Mouse (Mus musculus) kidney, postnatal 0 days (tissue): ENCODE measurements around the gene Ifnlr1. TPM values are rescaled to one million over a fixed set of nuclear protein-coding genes. Genes with fewer than 3 reads are reported as not detected.

Source experiments
- ATAC-seq: fragments of 200-750 bp; cut with Nextera tagmentation; replicated peaks from 2 replicates; pipeline ENCODE4 v1.8.0; 2017; ENCODE audit warnings: low read depth, moderate number of reproducible peaks, moderate TSS enrichment, moderate library complexity; ENCODE audit not compliant: low FRiP score
- DNase-seq: peaks from one replicate; pipeline ENCODE4 v3.0.0-alpha.2; 2016; ENCODE audit warnings: low spot score
- H3K27ac ChIP-seq: fragments of 300-500 bp; sonication (generic); 2 replicates; pipeline ENCODE4 v1.5.1; 2014; ENCODE audit warnings: mild to moderate bottlenecking
- H3K27me3 ChIP-seq: fragments of 300-500 bp; sonication (generic); 2 replicates; pipeline ENCODE4 v1.6.1; 2014; ENCODE audit warnings: low read length, mixed read lengths; ENCODE audit not compliant: insufficient read depth
- H3K36me3 ChIP-seq: fragments of 300-500 bp; sonication (generic); 2 replicates; pipeline ENCODE4 v1.6.1; 2014; ENCODE audit warnings: low read length, mixed read lengths; ENCODE audit not compliant: insufficient read depth
- H3K4me1 ChIP-seq: fragments of 300-500 bp; sonication (generic); replicated peaks from 2 replicates; pipeline ENCODE4 v1.6.1; 2014; ENCODE audit warnings: antibody characterized with exemption, low read length, mixed read lengths; ENCODE audit not compliant: insufficient read depth
- H3K4me2 ChIP-seq: fragments of 300-500 bp; sonication (generic); 2 replicates; pipeline ENCODE4 v1.6.1; 2014; ENCODE audit warnings: mild to moderate bottlenecking, low read length, moderate library complexity, mixed read lengths
- H3K4me3 ChIP-seq: fragments of 300-500 bp; sonication (generic); replicated peaks from 2 replicates; pipeline ENCODE4 v1.5.1; 2014; ENCODE audit warnings: low read depth, low read length
- H3K9ac ChIP-seq: fragments of 300-500 bp; sonication (generic); 2 replicates; pipeline ENCODE4 v1.6.1; 2014; ENCODE audit warnings: low read depth, low read length
- H3K9me3 ChIP-seq: fragments of 300-500 bp; sonication (generic); replicated peaks from 2 replicates; pipeline ENCODE4 v1.6.1; 2016; ENCODE audit warnings: low read length, inconsistent platforms, mixed read lengths
- CTCF ChIP-seq: IDR thresholded peaks from 2 replicates; pipeline ENCODE4 v1.5.1; 2016; ENCODE audit warnings: antibody characterized with exemption, low read depth, mild to moderate bottlenecking, moderate library complexity
- WGBS: fragments of 180-500 bp; shearing (Covaris S2); extraction: QIAGEN DNeasy Blood & Tissue Kit; methylation state at CpG from one replicate; pipeline ENCODE4 v1.1.7; 2014; 5-methylcytosine and 5-hydroxymethylcytosine counted together
- polyA plus RNA-seq: library from polyadenylated mRNA; unstranded; fragments of >200 nt; fragmentation: Nextera tagmentation; extraction: Ambion mirVana; gene quantifications from 2 replicates; pipeline ENCODE4 v1.2.1, GENCODE M21; 2015

The Ifnlr1 gene
- polyA plus RNA-seq, 1 experiment from 2014 or later, result 0.83 TPM

DNA sequence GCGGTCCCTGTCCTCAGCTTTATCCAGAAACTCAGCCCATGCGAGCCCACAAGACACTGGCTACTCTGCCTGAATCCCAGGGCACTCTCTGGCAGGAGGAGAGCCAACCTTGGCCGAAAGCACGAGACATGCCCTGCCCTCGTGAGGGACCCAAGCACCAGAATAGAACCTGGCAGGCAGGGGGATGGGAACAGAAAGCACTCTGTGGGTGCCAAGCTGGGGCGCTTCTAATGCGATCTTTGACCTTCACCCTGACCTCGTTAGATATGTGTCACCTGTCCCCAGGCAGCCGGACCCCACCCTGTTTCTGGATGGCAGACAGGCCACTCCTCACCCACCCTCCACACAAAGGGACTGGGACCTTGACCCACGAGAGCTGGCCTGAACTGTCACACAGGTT lies 59.5 kb downstream of the Ifnlr1 start:
- no peak for TF ChIP-seq CTCF
- H3K4me2 ChIP-seq, result no peak overlapping the region
- H3K9ac ChIP-seq, result no peak overlapping the region
- H3K9me3 ChIP-seq, result no peaks in the 10 kb centered on the region
- H3K4me1 ChIP-seq, result no peaks in the 10 kb centered on the region
- ATAC-seq (no peak), DNase-seq (no peak)
- no peak overlapping the region for H3K27ac ChIP-seq
- H3K27me3 ChIP-seq, result no peaks in the 10 kb centered on the region
- no peaks in the 10 kb centered on the region for H3K36me3 ChIP-seq
- H3K4me3 ChIP-seq, result no peak overlapping the region
- WGBS, result 65% methylated on average over 10 of the region's 10 CpGs

DNA sequence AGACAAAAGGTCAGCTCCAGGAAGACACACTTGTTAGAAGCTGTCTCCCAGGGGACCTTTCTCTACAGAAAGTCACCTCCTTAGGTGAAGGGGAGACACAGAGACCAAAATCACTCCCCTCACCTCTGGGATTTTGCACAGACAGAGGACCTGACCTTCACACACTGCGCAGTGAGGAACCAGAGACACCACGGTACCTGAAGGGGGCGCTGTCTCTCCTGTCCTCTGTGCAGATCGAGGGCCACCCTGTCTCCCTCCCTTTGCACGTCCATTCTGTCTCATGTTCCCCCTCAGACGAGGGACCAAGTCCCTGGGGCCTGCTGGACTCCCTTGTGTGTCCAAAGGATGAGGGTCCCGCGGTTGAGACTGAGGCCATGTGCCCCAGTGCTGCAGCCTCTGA lies 64.8 kb downstream of the Ifnlr1 start:
- H3K4me2 ChIP-seq, result no peak overlapping the region
- H3K36me3 ChIP-seq, result no peaks in the 10 kb centered on the region
- no peak overlapping the region for H3K27ac ChIP-seq
- H3K4me1 ChIP-seq, result no peaks in the 10 kb centered on the region
- peak; percentile 13; the same call in 1 of the 2 replicates for TF ChIP-seq CTCF
- WGBS, result 82% methylated on average over 8 of the region's 8 CpGs
- no peaks in the 10 kb centered on the region for H3K9me3 ChIP-seq
- ATAC-seq (no peak), DNase-seq (no peak)
- H3K27me3 ChIP-seq, result no peaks in the 10 kb centered on the region
- H3K9ac ChIP-seq, result no peak overlapping the region
- H3K4me3 ChIP-seq, result no peak overlapping the region

DNA sequence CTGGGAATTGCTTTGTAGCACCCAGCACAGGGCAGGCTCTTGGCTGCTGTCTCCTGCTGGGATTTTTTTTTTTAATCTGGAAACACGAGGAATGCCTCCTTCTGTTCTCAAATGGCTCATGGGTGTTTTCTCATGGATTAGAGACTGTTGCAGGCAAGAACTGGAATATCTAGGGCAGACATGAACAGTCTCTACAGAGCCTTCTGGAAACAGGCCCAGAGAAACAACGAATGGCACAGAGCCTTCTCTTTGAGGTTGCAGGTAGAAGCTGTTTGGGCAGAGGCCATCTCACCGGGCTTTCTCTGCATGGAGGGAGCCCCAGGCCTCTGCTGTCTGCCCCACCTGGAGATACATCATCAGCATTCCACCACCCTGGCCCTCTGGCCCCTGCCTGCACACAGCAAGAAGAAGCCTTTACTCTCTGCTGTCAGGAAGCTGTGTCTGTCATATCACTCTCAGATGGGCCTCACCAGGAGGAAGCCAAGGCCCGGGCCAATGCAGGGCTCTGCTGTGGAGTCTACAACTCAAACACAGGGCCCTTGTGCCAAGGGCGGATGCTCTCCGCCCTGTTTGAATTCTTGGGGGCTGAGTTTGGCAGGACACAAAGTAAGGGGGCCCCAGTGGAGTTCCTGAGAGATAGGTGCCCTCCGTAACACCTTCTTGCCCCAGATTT lies 66.2 kb downstream of the Ifnlr1 start:
- H3K27me3 ChIP-seq, result no peaks in the 10 kb centered on the region
- no peak overlapping the region for H3K4me2 ChIP-seq
- no peaks in the 10 kb centered on the region for H3K4me1 ChIP-seq
- no peak overlapping the region for H3K27ac ChIP-seq
- no peak for ATAC-seq
- no peaks in the 10 kb centered on the region for H3K36me3 ChIP-seq
- no peak for TF ChIP-seq CTCF
- H3K9me3 ChIP-seq, result no peaks in the 10 kb centered on the region
- WGBS, result 71% methylated on average over 7 of the region's 7 CpGs
- no peak for DNase-seq
- no peak overlapping the region for H3K4me3 ChIP-seq
- H3K9ac ChIP-seq, result no peak overlapping the region

DNA sequence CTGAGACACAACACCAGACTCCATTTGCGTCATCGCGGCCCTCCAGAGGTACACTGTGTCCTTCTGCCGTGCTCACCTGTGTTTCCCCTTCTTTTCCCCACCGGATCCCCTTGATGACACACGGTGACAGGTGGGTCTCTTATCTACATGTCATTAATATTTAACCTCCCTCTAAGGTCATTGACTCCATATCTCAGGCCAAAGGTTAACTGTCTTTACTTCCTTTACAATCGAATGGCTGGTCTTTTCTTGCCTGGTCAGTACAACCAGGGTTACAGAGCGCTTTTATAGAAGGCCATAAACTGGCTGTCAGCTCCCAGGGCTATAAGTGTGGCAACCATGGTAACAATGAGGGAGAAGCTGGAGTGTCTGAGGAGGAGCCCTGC lies 66.7 kb downstream of the Ifnlr1 start:
- no peak for ATAC-seq
- H3K27ac ChIP-seq, result no peak overlapping the region

More for the DNA sequence above, 66.7 kb downstream of the Ifnlr1 start:
- WGBS, result 55% methylated on average over 8 of the region's 8 CpGs
- Histone ChIP-seq H3K36me3 (no peaks in the 10 kb centered on the region), H3K4me2 (no peak overlapping the region), H3K27me3 (no peaks in the 10 kb centered on the region), H3K4me3 (no peak overlapping the region), H3K4me1 (no peaks in the 10 kb centered on the region), H3K9me3 (no peaks in the 10 kb centered on the region), H3K9ac (no peak overlapping the region)
- no peak for DNase-seq
- no peak for TF ChIP-seq CTCF

Other genes with a start within 250 kb of the Ifnlr1 start
- gene Stpg1, start 191.5 kb upstream of the Ifnlr1 start, polyA plus RNA-seq, result 0.42 and 0.52 TPM in 2 replicates
- gene Nipal3, start 191.2 kb upstream of the Ifnlr1 start, polyA plus RNA-seq, result 6.3 and 6.8 TPM in 2 replicates
- gene Grhl3, start 112.7 kb upstream of the Ifnlr1 start, polyA plus RNA-seq, result 3.6 and 4.6 TPM in 2 replicates
- 0.04 and 0.08 TPM in 2 replicates for gene Il22ra1, start 41.9 kb downstream of the Ifnlr1 start, polyA plus RNA-seq
- gene Myom3, start 73.4 kb downstream of the Ifnlr1 start, polyA plus RNA-seq, result 0.39 and 0.54 TPM in 2 replicates
- 192 and 194 TPM in 2 replicates for gene Srsf10, start 169.5 kb downstream of the Ifnlr1 start, polyA plus RNA-seq
- 190 and 194 TPM in 2 replicates for gene Pnrc2, start 187.6 kb downstream of the Ifnlr1 start, polyA plus RNA-seq
- gene Cnr2, start 209.1 kb downstream of the Ifnlr1 start, polyA plus RNA-seq, result 0.68 and 0.70 TPM in 2 replicates
- gene Fuca1, start 234.4 kb downstream of the Ifnlr1 start, polyA plus RNA-seq, result 98.7 and 99.4 TPM in 2 replicates